Mouse (Mus musculus): Measurements from ENCODE around the gene Hist1h1c. TPM values are rescaled to one million over a fixed set of nuclear protein-coding genes. Genes with fewer than 3 reads are reported as not detected.
A peak's percentile ranks its signal among the peaks of the same experiment; 100 is the strongest.
"Not testable (repeated sequence)": the region's sequence is repeated elsewhere in the genome, so short reads cannot be mapped to it uniquely, and the experiment has no call there.

The Hist1h1c gene
- total RNA-seq, 2 experiments from 2014 or later, result 188 to 1,447 TPM

DNA sequence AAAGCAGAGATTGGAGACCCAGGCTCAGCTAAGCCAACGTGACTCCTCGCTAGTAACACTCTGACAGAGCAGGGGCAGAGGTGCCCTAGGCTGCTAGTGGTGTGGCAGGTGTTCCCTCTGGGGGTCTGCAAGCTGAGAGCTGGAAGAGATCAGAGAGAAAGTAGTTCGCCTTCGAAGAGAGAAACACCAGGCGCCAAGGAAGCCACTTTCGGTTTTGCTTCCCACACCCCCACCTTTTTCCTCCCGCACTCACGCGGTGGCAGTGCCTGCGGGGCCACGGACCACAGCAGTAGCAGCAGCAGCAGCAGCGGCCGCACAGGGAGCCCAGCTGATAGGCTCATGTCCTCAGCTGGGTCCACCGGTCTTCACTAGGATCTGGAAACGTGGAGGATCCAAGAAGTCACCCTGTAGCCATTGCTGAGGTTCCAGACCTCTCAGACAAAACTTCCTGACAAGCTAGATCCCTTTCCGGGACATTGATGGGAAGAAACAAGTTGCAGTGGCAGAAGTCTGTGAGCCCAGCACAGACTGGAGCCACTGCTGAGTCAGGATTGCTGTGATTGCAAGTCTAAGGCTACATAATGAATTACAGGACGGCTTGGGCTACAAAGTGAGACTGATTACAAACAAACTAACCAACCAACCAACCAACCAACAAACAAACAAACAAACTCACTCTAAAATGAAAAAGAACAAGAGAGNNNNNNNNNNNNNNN, 28.1 kb upstream of the Hist1h1c start, which contains the start of gene Hfe:
Gene Hfe (minus strand): TSS at position 481 of the 716 bp plus-strand sequence.
- ATAC-seq (replicated peaks; ENCODE audit: low FRiP score, poor library complexity, severe bottlenecking), result peak; percentile 57; the same call in 1 of the 2 replicates

DNA sequence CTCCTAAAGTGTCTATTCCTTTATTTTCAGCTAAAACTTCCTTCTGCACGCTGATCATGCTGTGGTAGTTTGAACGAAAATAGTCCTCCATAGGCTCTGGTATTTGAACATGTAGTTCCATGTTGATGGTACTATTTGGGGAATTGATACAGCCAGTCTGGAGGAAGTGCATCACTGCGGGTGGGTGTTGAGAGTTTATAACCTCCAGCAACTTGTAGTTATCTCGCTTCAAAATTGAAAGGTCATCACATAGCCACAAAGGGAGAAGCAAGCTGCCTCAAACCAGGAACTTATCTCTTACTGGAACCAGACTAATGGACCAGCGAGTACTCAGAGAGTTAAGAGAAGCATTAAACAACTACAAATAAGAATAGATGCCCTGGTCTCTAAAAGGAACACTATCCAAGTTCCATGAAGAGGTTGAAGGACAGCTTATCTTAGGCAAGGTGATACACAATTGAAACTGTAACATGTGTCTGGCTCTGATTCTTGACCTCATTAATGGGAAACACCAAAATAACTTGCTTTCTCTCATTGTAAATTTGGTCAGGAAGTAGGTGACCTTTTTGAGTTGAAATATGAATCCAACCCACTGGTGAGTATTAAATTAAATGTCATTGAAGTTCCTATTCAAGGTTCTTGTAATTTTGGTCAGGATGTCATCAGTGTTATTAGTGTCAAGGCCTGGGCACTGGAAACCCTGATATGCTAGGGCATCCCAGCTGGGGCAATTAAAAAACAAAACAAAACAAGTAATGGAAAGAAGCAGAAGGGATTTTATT, 22.2 kb upstream of the Hist1h1c start:
- ATAC-seq (replicated peaks; ENCODE audit: low FRiP score, poor library complexity, severe bottlenecking), result no peak

DNA sequence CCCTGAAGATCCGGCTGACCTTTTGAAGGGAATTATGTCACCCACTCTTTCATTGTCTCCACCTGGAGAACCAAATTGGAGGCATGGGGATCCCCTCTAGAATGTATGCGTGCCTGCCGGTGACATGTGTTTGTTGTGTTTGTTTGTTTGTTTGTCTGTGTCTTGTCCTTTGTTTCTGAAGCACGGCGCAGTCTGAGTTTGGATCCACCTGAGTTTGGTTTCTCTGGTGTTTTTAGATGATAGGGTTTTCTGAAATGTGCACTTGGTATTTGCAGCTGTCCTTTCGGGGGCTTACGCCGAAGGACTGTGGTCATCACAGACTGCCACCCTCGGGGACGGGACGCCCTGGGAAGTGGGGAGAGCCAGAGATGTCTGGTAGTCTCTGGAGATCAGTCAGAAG, 21.4 kb upstream of the Hist1h1c start:
- ATAC-seq (replicated peaks; ENCODE audit: low FRiP score, poor library complexity, severe bottlenecking), result no peak

DNA sequence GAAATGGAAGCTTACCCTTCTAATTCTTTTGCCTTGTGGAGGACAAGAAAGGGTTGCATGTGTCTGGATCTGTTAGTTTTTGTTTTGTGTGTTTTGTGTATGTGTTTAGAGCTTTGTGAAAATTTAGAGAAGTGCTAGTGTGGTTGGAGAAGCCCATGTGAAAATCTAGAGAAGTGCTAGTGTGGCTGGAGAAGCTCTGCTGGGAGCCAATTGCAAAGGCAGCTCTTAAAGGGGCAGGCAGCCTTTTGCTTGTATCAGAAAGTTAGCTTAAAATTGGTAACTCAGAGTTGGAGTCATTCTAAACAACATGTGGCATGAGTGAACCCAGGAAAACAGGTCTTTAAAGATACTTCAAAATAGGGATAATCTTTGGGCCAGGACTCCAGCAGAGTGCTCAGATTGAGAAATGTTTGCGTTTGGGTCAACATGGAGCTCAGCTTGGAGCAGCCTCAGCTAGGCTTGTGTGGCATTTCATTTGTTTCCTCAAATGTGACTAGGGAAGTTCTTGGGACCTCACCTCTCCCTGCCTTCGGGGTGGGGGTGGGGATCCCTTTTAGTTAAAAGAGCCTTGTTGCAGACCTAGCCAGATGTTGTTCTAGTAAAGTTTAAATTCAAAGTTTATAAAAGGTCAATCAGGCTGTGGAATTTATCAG, 20.9 kb upstream of the Hist1h1c start:
- ATAC-seq (replicated peaks; ENCODE audit: low FRiP score, poor library complexity, severe bottlenecking), result not testable (repeated sequence)

DNA sequence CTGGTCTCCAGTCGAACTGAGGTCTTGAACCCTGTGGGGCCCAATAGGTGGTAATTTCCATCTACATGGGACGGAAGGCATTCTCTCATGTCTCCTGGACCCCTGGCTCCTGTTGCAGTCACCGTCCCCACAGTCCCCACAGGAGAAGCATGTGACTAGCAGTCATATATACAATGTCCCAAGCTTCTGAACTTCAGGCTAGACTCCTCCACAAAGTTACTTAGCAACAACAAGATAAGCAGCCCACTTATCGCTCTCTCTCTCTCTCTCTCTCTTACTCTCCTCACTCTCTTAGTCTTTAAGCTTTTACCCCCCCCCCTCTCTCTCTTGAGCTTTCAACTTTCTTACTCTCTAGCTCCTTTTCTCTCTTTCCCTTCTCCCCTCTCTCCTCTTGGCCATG, 14.4 kb upstream of the Hist1h1c start:
- ATAC-seq (replicated peaks; ENCODE audit: low FRiP score, poor library complexity, severe bottlenecking), result no peak

DNA sequence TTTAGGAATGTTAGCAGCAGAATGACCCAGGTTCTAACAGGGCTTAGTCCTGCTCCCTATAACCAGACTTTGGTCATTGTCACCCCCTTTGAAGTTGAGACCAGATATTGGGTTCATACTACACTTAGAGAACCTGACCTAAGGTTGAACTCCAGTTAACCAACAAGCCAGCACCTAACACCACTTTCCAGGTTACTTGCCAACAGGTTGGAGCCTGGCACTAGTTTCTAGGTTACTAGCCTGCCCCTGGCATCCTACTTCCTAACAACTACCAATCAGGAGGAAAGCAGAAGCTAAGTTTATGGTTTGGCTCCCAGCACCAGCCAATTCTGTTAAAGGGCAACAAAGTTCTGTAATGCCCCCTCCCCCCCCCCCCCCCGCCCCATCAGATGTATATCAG, 13.4 kb upstream of the Hist1h1c start:
- no peak for ATAC-seq (replicated peaks; ENCODE audit: low FRiP score, poor library complexity, severe bottlenecking)

DNA sequence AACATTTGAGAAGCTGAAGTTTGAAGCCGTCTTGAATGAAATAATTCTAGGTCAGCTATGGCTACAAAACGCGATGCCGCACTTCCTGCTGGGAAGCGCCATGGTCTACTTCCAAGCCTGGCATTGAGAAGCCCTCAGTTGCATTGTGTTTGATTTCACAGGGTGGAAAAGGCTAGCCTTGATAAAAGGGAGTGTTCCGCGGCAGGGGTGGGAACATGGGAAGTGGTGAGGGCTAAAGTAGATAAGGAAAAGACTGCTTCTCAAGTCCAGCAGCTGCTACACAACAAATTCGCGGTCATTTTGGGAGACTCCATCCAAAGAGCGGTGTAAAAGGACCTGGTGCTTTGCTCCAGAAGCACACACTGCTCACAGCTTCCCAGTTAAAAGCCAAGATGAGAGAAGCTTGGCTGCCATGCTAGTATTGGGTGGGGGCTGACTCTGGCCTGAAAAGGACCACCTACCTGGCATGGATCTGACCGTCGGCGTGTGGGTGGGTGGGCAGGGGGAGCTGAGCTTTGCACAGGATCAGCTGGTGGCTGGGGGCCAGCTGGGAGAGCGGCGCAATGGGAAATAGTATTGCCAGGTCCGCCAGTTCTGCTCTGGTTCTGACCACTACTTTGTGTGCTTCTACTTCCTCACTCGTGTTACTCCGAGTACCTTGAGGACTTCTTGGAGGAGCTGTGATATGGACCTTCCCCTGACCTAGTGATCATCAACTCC, 10.0 kb upstream of the Hist1h1c start:
- ATAC-seq (replicated peaks; ENCODE audit: low FRiP score, poor library complexity, severe bottlenecking), result no peak

DNA sequence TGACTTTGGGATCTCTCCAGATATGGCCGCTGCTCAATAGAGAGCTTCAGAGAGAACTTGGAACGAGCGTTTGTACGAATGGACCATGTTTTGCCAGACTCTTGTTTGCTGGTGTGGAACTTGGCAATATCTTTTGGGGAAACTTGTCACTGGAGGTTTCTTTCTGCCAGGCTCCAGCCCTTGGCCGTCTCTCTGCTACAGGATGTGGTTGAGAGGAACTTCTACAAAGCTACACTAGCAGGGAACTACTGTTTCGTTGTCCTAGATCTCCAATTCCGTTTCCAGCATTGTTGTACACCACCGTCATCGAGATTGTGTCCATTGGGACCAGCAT, 9.4 kb upstream of the Hist1h1c start:
- no peak for ATAC-seq (replicated peaks; ENCODE audit: low FRiP score, poor library complexity, severe bottlenecking)

DNA sequence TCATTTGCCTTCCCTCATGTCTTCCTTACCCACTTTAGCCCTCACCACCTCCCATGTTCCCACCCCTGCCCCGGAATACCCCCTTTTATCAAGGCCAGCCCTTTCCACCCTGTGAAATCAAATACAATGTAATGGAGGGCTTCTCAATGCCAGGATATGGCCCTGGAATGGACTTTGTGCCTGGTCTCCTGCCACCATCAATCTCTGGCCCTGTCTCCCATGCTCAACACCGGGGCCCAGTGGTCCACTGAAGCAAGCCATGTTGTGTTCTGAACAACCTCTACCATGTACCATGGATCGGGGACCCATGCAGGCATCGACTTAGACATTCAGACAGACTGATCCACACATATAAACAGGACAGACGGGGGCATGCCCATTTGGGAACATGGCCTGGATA, 8.9 kb upstream of the Hist1h1c start:
- no peak for ATAC-seq (replicated peaks; ENCODE audit: low FRiP score, poor library complexity, severe bottlenecking)

DNA sequence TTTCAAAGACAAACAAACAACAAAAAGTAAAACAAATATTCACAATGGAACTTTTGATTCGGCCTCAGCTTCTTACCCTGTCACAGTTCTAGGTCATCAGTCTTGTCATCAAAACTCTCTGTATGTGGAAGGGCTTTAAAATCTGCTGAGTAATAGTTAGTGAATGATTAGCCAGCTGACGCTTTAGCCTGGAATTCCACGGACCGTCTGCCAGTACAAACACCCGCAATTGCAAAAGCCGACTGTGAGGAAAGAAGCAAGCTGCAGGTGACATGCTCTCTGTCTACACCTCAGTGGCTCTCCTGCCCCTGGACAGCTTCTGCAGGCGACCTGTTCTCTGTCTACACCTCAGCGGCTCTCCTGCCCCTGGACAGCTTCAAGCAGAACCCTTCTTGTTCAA, 8.1 kb upstream of the Hist1h1c start:
- peak; percentile 44; the same call in 1 of the 2 replicates for ATAC-seq (replicated peaks; ENCODE audit: low FRiP score, poor library complexity, severe bottlenecking)

DNA sequence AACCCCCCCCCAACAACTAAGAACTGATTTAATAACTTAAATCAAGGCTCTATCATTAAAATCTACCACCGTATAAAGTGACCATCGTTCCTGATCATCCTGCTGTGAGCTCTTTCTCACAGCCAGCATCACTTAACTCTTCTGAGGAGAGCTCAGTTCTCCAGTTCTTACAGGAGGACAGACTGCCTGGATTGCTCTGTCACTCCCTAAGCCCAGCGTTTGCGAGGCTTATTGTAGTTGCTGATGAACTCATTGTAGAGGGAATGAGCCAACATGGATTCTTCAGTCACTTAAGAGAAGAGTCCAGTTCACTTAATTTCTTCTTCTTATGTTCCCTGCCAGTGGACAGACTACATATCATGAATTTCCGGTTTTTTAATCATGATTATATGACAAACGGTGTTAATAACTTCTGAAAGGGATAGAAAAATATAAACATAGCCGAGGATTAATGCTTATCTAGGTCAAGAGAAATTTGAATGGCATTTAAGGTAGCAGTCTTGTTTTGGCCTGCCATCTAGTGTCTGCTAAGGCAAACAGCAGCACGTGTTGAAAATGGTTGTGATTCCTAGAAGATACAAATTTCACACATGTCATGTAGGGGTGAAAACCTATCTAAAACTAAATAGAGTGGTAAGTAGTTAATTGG, 6.3 kb upstream of the Hist1h1c start:
- ATAC-seq (replicated peaks; ENCODE audit: low FRiP score, poor library complexity, severe bottlenecking), result peak; percentile 88

DNA sequence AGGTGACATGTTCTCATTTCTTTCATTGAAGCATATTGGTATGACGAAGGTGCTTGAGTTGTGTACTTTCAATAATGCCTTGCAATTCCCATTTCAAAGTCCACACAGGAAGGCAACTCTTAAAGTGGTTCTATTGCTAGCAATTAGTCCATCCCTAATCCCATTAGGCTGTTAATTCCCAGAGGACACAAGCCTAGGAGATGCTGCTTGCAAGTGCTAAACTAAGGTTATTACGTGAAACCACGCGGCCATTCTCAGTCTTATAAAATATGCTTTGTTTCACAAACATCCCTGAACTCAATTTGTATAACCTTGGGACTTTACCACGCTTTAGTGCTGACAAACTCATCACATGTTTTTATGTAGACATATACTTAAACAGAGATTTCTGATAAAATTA, 1.5 kb upstream of the Hist1h1c start:
- no peak for ATAC-seq (replicated peaks; ENCODE audit: low FRiP score, poor library complexity, severe bottlenecking)

DNA sequence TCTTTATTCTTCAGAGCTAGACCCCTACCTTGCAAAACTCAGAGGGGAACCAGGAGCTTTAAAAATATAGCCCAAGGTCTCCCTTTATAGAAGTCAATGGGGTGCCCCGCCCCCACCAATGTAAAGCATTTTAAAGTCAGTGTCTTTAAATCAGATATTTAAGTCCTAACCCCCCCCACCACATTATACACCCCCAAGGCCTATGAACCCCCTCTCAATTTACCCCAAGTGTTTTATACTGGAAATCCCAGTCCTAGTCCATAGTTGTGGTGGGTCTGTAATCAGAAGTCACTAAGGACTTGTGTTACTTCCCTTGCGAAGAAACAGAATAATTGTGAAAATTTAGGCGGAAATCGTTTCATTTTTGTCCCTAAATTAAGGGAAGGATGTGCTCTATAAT, 567 bp upstream of the Hist1h1c start:
- ATAC-seq (replicated peaks; ENCODE audit: low FRiP score, poor library complexity, severe bottlenecking), result no peak

DNA sequence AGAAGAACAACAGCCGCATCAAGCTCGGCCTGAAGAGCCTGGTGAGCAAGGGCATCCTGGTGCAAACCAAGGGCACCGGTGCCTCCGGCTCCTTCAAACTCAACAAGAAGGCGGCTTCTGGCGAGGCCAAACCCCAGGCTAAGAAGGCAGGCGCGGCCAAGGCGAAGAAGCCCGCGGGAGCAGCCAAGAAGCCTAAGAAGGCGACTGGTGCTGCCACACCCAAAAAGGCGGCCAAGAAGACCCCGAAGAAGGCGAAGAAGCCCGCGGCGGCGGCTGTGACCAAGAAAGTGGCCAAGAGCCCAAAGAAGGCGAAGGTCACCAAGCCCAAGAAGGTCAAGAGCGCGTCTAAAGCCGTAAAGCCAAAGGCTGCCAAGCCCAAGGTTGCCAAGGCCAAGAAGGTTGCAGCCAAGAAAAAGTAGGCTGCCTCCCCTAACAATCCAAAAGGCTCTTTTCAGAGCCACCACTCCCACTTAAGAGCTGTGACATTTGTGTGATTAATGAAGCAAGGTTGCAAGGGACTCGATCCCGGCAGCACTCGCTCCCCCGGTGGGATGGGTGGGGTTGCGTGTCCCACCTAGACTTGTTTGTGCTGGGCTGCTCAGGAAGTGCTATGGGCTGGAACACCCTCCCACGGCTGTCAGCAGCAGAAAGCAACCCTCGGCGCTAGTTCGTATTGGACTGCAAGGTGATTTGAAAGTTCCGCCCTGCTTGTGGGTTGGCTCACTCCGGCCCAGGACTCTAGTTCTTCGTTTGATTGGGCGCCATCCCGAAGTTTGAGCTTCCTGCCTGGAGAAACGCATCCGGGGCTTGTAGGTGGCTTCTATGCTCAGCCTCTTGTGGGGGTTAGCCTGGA, 687 bp downstream of the Hist1h1c start:
- peak; percentile 71 for ATAC-seq (replicated peaks; ENCODE audit: low FRiP score, poor library complexity, severe bottlenecking)

DNA sequence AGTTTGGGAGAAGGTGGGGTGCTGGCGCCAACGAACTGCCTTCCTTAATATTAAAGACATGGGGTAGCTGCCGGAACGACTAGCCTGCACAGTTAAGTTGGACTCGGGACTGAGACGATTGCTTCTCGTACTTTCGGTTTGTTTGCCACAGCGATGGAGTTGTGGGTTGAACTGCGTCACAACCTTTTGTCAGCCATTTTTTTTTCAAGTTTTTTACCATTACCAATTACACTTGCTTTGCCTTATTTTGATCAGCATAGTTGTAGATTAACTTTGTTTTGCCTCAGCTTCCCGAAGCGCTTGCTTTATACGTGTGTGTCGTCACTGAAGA, 1.3 kb downstream of the Hist1h1c start:
- ATAC-seq (replicated peaks; ENCODE audit: low FRiP score, poor library complexity, severe bottlenecking), result no peak

DNA sequence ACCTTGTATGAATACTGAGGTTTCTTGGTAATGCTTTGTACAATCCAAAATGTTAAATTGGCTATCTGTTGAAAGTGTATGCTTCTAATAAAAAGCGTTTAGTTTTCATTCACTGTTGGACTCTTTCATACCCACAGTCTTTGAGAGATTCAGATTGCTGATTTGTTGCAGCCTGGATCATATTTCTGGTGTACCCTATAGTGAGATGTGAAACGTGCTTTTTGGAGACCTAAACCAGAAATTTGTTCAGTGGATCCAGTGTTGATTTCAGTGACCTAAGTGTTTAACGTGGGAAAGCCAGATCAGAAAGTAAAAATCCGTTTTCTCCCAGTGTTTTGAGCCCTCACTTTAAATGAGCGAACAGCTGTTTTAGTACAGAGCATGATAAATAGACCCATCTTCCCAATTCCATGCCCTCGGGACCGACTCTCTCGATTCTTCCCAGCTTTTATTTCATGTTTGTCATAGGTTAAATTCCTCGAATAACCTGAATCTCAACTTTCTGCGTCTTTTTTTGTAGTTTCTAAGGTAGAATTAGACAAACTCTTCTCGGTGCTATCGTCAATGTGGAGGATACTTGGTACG, 1.7 kb downstream of the Hist1h1c start:
- no peak for ATAC-seq (replicated peaks; ENCODE audit: low FRiP score, poor library complexity, severe bottlenecking)

DNA sequence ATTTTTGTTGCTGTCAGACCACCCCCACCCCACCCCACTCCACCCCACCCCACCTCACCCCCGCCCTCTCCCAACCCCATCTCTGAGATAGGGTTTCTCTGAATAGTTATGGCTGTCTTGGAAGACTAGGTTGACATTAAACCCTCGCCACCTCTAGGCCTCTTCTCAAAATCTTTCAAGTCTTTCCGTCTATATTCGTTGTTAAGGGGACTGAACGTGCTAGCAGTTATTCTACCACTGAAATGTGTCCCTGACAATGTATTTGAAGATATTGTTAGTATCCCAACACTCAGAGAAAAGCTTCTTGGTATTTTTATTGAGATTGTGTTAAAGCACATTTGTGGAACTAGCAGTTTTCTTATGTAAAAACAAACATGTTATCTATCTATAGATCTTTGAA, 2.3 kb downstream of the Hist1h1c start:
- no peak for ATAC-seq (replicated peaks; ENCODE audit: low FRiP score, poor library complexity, severe bottlenecking)

DNA sequence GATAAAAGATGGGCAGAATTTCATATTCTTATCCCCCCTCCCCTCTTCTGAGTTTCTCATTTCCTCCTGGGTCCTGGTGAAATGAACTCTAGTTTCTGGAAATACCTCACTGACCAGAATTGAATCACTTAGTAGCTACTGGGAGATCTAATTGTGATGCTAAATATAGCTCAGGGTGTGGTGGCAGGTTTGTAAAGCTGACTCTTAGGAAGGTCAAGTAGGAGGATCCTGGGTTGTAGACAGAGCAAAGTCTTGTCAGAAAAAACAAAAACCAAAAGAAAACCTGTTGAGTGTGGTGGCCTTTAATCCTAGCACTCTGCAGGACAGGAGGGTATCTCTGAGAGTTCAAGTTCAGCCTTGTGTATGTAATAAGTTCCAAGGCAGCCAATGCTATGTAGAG, 3.4 kb downstream of the Hist1h1c start:
- no peak for ATAC-seq (replicated peaks; ENCODE audit: low FRiP score, poor library complexity, severe bottlenecking)

DNA sequence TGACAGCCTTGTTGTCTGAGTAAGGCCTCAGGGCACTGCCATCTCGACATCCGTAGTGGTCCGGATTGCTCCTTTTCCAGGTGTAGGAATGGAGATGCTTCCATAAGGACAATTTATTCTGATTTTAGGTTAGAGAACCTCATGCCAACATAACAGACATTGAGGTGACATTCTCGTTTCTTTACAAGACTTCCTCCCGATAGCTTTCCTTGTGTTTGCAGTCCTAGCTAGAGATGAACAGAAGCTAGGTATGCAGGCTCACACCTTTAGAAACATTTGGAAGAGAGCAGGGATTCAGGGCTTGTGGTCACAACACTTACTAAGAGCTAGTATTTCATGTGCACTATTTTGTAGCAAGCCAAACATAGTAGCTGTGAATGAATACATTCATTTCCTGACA, 4.6 kb downstream of the Hist1h1c start:
- ATAC-seq (replicated peaks; ENCODE audit: low FRiP score, poor library complexity, severe bottlenecking), result no peak

Data from erythroblast, adult 5-6 weeks (primary cell).